Mouse (Mus musculus) ES-E14 (cell line): ENCODE data around the gene Zfp27.

ENCODE experiments used
- CHD2 ChIP-seq: IDR thresholded peaks from 2 replicates; pipeline ENCODE4 v1.6.1; 2014; ENCODE audit warnings: mild to moderate bottlenecking, low read depth, low read length, inconsistent platforms
- HCFC1 ChIP-seq: IDR thresholded peaks from 2 replicates; pipeline ENCODE4 v1.6.1; 2012; ENCODE audit warnings: low read length, inconsistent platforms, borderline replicate concordance; ENCODE audit not compliant: insufficient read depth
- MAFK ChIP-seq: IDR thresholded peaks from 2 replicates; pipeline ENCODE4 v1.6.1; 2014; ENCODE audit warnings: mild to moderate bottlenecking, low read depth, low read length, inconsistent platforms; ENCODE audit not compliant: insufficient read depth
- ZC3H11A ChIP-seq: IDR thresholded peaks from 2 replicates; pipeline ENCODE4 v1.6.1; 2012; ENCODE audit warnings: low read depth, mild to moderate bottlenecking, inconsistent platforms, low read length, borderline replicate concordance

DNA sequence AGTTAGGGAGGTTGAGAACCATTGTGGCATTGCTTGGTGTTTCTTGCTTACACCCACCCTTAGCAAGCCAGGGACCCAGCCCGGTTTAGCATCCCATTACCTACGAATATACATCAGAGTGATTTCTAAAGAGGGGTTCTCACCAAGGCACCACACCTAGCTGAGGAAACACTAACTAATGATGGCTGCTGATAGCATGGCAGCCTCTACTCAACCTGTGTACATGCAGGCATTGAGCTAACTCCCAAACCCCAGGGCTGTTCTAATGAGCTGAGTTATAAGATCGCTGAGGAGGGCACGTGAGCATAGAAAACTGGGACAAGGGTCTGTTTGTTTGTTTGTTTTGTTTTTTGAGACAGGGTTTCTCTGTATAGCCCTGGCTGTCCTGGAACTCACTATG lies 13.6 kb downstream of the Zfp27 start:
- TF ChIP-seq MAFK (no peak), CHD2 (no peak), ZC3H11A (no peak), HCFC1 (no peak)
